Mouse (Mus musculus) MEL (cell line): ENCODE measurements at regions not wholly inside any gene's neighbourhood (a gene's known extent, or its start where the extent isn't known, plus 50 kb on each side); places are given as distances from the start of the nearest gene placed in this dataset.

Experiments
- DNase-seq: peaks from one replicate; pipeline ENCODE4 v3.0.0; 2011; ENCODE audit warnings: low read depth, low spot score
- H3K27ac ChIP-seq: 2 replicates; pipeline ENCODE4 v1.5.1; 2012; ENCODE audit warnings: low read depth, mild to moderate bottlenecking, control low read depth, low read length, moderate library complexity; ENCODE audit not compliant: control insufficient read depth
- H3K27me3 ChIP-seq, 2 experiments: fragments of 150-350 bp in 1 of 2; sonication (generic) in 1 of 2; 2 replicates each; pipeline ENCODE4 v1.6.1; 2012; ENCODE audit warnings: low read length in 2 of 2, mild to moderate bottlenecking in 2 of 2, improper control_type of control experiment in 1 of 2, moderate library complexity in 1 of 2; ENCODE audit not compliant: insufficient read depth in 2 of 2, control insufficient read depth in 1 of 2
- H3K36me3 ChIP-seq, 2 experiments: 2 replicates each; pipeline ENCODE4 v1.6.1; 2012 to 2014; ENCODE audit warnings: low read length in 2 of 2, improper control_type of control experiment in 1 of 2, inconsistent platforms in 1 of 2, mild to moderate bottlenecking in 1 of 2; ENCODE audit not compliant: insufficient read depth in 2 of 2, control insufficient read depth in 1 of 2
- H3K4me1 ChIP-seq, 2 experiments: fragments of 150-350 bp in 1 of 2; sonication (generic) in 1 of 2; 2 replicates each; pipeline ENCODE4 v1.6.1; 2012; ENCODE audit warnings: low read length in 2 of 2, improper control_type of control experiment in 1 of 2, mild to moderate bottlenecking in 1 of 2; ENCODE audit not compliant: insufficient read depth in 2 of 2, control insufficient read depth in 1 of 2
- H3K4me3 ChIP-seq, 2 experiments: fragments of 150-350 bp in 1 of 2; sonication (generic) in 1 of 2; 2 replicates each; pipeline ENCODE4 v1.5.1; 2012; ENCODE audit warnings: low read depth in 2 of 2, low read length in 2 of 2, mild to moderate bottlenecking in 2 of 2, moderate library complexity in 2 of 2, control low read depth in 1 of 2, improper control_type of control experiment in 1 of 2; ENCODE audit not compliant: control insufficient read depth in 1 of 2, insufficient read depth in 1 of 2
- H3K79me2 ChIP-seq: 2 replicates; pipeline ENCODE4 v1.6.1; 2012; ENCODE audit warnings: mild to moderate bottlenecking, low read length, moderate library complexity; ENCODE audit not compliant: control insufficient read depth, poor library complexity, insufficient read depth
- H3K9ac ChIP-seq: 2 replicates; pipeline ENCODE4 v1.6.1; 2012; ENCODE audit warnings: low read depth, mild to moderate bottlenecking, control low read depth, low read length, moderate library complexity; ENCODE audit not compliant: control insufficient read depth, poor library complexity, severe bottlenecking
- H3K9me3 ChIP-seq: fragments of 150-350 bp; sonication (generic); replicated peaks from 2 replicates; pipeline ENCODE4 v1.6.1; 2012; ENCODE audit warnings: mild to moderate bottlenecking, low read length, improper control_type of control experiment, moderate library complexity; ENCODE audit not compliant: insufficient read depth
- BHLHE40 ChIP-seq: IDR thresholded peaks from 2 replicates; pipeline ENCODE4 v1.6.1; 2012; ENCODE audit warnings: low read depth, mild to moderate bottlenecking, inconsistent platforms, low read length, improper control_type of control experiment, borderline replicate concordance
- CHD2 ChIP-seq: IDR thresholded peaks from 2 replicates; pipeline ENCODE4 v1.6.1; 2011; ENCODE audit warnings: low read length, improper control_type of control experiment
- CTCF ChIP-seq, 3 experiments: IDR thresholded peaks in 2 of 3; conservative IDR thresholded peaks in 1 of 3; 2 replicates each; pipeline ENCODE4 v1.5.1; 2011 to 2012; ENCODE audit warnings: low read length in 3 of 3, low read depth in 2 of 3, mild to moderate bottlenecking in 2 of 3, improper control_type of control experiment in 1 of 3, inconsistent platforms in 1 of 3, mixed read lengths in 1 of 3, moderate library complexity in 1 of 3; ENCODE audit not compliant: control insufficient read depth in 1 of 3, insufficient read depth in 1 of 3, poor library complexity in 1 of 3, severe bottlenecking in 1 of 3
- EP300 ChIP-seq, 2 experiments: IDR thresholded peaks; 2 replicates each; pipeline ENCODE4 v1.6.1; 2011; ENCODE audit warnings: improper control_type of control experiment in 2 of 2, low read length in 2 of 2, low read depth in 1 of 2, mild to moderate bottlenecking in 1 of 2
- ETS1 ChIP-seq: IDR thresholded peaks from 2 replicates; pipeline ENCODE4 v1.6.1; 2012; ENCODE audit warnings: low read depth, mild to moderate bottlenecking, inconsistent platforms, low read length, improper control_type of control experiment, moderate library complexity
- GABPA ChIP-seq: IDR thresholded peaks from 2 replicates; pipeline ENCODE4 v1.6.1; 2012; ENCODE audit warnings: low read depth, mild to moderate bottlenecking, inconsistent platforms, low read length, improper control_type of control experiment, moderate library complexity
- GATA1 ChIP-seq: IDR thresholded peaks from 2 replicates; pipeline ENCODE4 v1.6.1; 2011; ENCODE audit warnings: low read depth, low read length, improper control_type of control experiment
- HCFC1 ChIP-seq: IDR thresholded peaks from 2 replicates; pipeline ENCODE4 v1.6.1; 2012; ENCODE audit warnings: low read depth, mild to moderate bottlenecking, inconsistent platforms, low read length, improper control_type of control experiment, moderate library complexity
- JUND ChIP-seq: IDR thresholded peaks from 2 replicates; pipeline ENCODE4 v1.6.1; 2011; ENCODE audit warnings: low read depth, mild to moderate bottlenecking, improper control_type of control experiment, low read length
- KAT2A ChIP-seq: conservative IDR thresholded peaks from 2 replicates; pipeline ENCODE4 v1.6.1; 2012; ENCODE audit warnings: low read depth, low read length, improper control_type of control experiment, inconsistent platforms
- MAFK ChIP-seq: IDR thresholded peaks from 2 replicates; pipeline ENCODE4 v1.6.1; 2011; ENCODE audit warnings: low read depth, mild to moderate bottlenecking, low read length, improper control_type of control experiment, borderline replicate concordance
- MAZ ChIP-seq: IDR thresholded peaks from 2 replicates; pipeline ENCODE4 v1.6.1; 2012; ENCODE audit warnings: low read depth, mild to moderate bottlenecking, inconsistent platforms, low read length, improper control_type of control experiment
- MEF2A ChIP-seq: IDR thresholded peaks from 2 replicates; pipeline ENCODE4 v1.6.1; 2014; ENCODE audit warnings: low read depth, mild to moderate bottlenecking, inconsistent platforms, low read length, improper control_type of control experiment; ENCODE audit not compliant: poor library complexity, insufficient replicate concordance, severe bottlenecking; ENCODE audit errors: extremely low read depth
- MXI1 ChIP-seq: IDR thresholded peaks from 2 replicates; pipeline ENCODE4 v1.6.1; 2011; ENCODE audit warnings: mild to moderate bottlenecking, low read depth, low read length, improper control_type of control experiment
- MYB ChIP-seq: IDR thresholded peaks from 2 replicates; pipeline ENCODE4 v1.6.1; 2011; ENCODE audit warnings: mild to moderate bottlenecking, low read depth, low read length, improper control_type of control experiment
- MYC ChIP-seq: IDR thresholded peaks from 2 replicates; pipeline ENCODE4 v1.6.1; 2011; ENCODE audit warnings: low read depth, mild to moderate bottlenecking, low read length, improper control_type of control experiment, moderate library complexity
- NRF1 ChIP-seq: IDR thresholded peaks from 2 replicates; pipeline ENCODE4 v1.6.1; 2014; ENCODE audit warnings: low read depth, mild to moderate bottlenecking, inconsistent platforms, low read length, improper control_type of control experiment, moderate library complexity; ENCODE audit not compliant: poor library complexity, insufficient read depth, severe bottlenecking
- POLR2AphosphoS2 ChIP-seq: IDR thresholded peaks from 2 replicates; pipeline ENCODE4 v1.6.1; 2011; ENCODE audit warnings: low read length, improper control_type of control experiment
- POLR2AphosphoS5 ChIP-seq: IDR thresholded peaks from 2 replicates; pipeline ENCODE4 v1.6.1; 2012; ENCODE audit warnings: low read depth, borderline replicate concordance, mild to moderate bottlenecking, inconsistent platforms, low read length, moderate library complexity, mixed read lengths
- RAD21 ChIP-seq: IDR thresholded peaks from 2 replicates; pipeline ENCODE4 v1.6.1; 2011; ENCODE audit warnings: mild to moderate bottlenecking, low read depth, low read length, improper control_type of control experiment
- RCOR1 ChIP-seq: IDR thresholded peaks from 2 replicates; pipeline ENCODE4 v1.6.1; 2012; ENCODE audit warnings: low read depth, mild to moderate bottlenecking, inconsistent platforms, low read length, improper control_type of control experiment
- SIN3A ChIP-seq: IDR thresholded peaks from 2 replicates; pipeline ENCODE4 v1.6.1; 2012; ENCODE audit warnings: low read length, improper control_type of control experiment, inconsistent platforms
- SMC3 ChIP-seq: IDR thresholded peaks from 2 replicates; pipeline ENCODE4 v1.6.1; 2011; ENCODE audit warnings: low read depth, low read length, improper control_type of control experiment
- TBP ChIP-seq: IDR thresholded peaks from 2 replicates; pipeline ENCODE4 v1.8.0; 2011; ENCODE audit warnings: low read depth, low read length, improper control_type of control experiment
- USF2 ChIP-seq, 2 experiments: IDR thresholded peaks; 2 replicates each; pipeline ENCODE4 v1.6.1; 2011 to 2012; ENCODE audit warnings: improper control_type of control experiment in 2 of 2, low read length in 2 of 2, borderline replicate concordance in 1 of 2, inconsistent platforms in 1 of 2, low read depth in 1 of 2, mild to moderate bottlenecking in 1 of 2; ENCODE audit not compliant: insufficient read depth in 1 of 2
- ZKSCAN1 ChIP-seq: IDR thresholded peaks from 2 replicates; pipeline ENCODE4 v1.6.1; 2012; ENCODE audit warnings: low read depth, mild to moderate bottlenecking, inconsistent platforms, low read length, improper control_type of control experiment, moderate library complexity
- ZNF384 ChIP-seq: IDR thresholded peaks from 2 replicates; pipeline ENCODE4 v1.6.1; 2012; ENCODE audit warnings: low read depth, mild to moderate bottlenecking, inconsistent platforms, low read length, improper control_type of control experiment

GRCm38 (mm10) chr13:42526163-42526562 lies 154.3 kb upstream of the Phactr1 start:
- H3K4me1 ChIP-seq, result no peaks in the 10 kb centered on the region
- TF ChIP-seq MYB, result no peak
- no peak for TF ChIP-seq TBP
- no peak for TF ChIP-seq HCFC1
- no peak for TF ChIP-seq ZKSCAN1
- no peak for TF ChIP-seq RCOR1
- TF ChIP-seq MAFK, result no peak
- no peak for TF ChIP-seq GATA1
- TF ChIP-seq POLR2AphosphoS5, result no peak
- no peak for TF ChIP-seq BHLHE40
- no peak for TF ChIP-seq KAT2A
- no peak for TF ChIP-seq CHD2
- TF ChIP-seq USF2 (IDR thresholded peaks at IDR 0.05; ENCODE audit: borderline replicate concordance in 1 of 2, insufficient read depth in 1 of 2, low read depth in 1 of 2, low read length in 2 of 2), result no peak
- TF ChIP-seq MXI1, result no peak
- no peak for TF ChIP-seq RAD21
- no peak for TF ChIP-seq CTCF (IDR thresholded peaks at IDR 0.05 in 2 of 3, conservative IDR thresholded peaks at IDR 0.05 in 1 of 3; ENCODE audit: control insufficient read depth in 1 of 3, insufficient read depth in 1 of 3, low read depth in 2 of 3, low read length in 3 of 3, poor library complexity in 1 of 3, severe bottlenecking in 1 of 3)
- TF ChIP-seq MEF2A, result no peak
- no peak for TF ChIP-seq SMC3
- no peak for TF ChIP-seq ETS1
- no peak for TF ChIP-seq EP300 (IDR thresholded peaks at IDR 0.05; ENCODE audit: low read depth in 1 of 2, low read length in 2 of 2)
- TF ChIP-seq ZNF384, result no peak
- TF ChIP-seq, all 39 proteins: peak for 0
- no peaks in the 10 kb centered on the region for H3K27me3 ChIP-seq
- no peak overlapping the region for H3K9ac ChIP-seq
- no peaks in the 10 kb centered on the region for H3K36me3 ChIP-seq
- H3K9me3 ChIP-seq, result no peaks in the 10 kb centered on the region
- H3K79me2 ChIP-seq, result no peaks in the 10 kb centered on the region
- H3K4me3 ChIP-seq, result no peak overlapping the region
- no peak for DNase-seq
- H3K27ac ChIP-seq, result no peak overlapping the region

GRCm38 (mm10) chr13:42526966-42527365 lies 153.5 kb upstream of the Phactr1 start:
- Histone ChIP-seq H3K79me2 (no peaks in the 10 kb centered on the region), H3K27ac (no peak overlapping the region), H3K36me3 (no peaks in the 10 kb centered on the region), H3K9ac (no peak overlapping the region), H3K4me3 (no peak overlapping the region), H3K4me1 (no peaks in the 10 kb centered on the region), H3K9me3 (no peaks in the 10 kb centered on the region), H3K27me3 (no peaks in the 10 kb centered on the region)
- no peak for DNase-seq
- no peak for TF ChIP-seq MYC
- no peak for TF ChIP-seq POLR2AphosphoS2
- TF ChIP-seq MAZ, result no peak
- TF ChIP-seq SMC3, result no peak
- no peak for TF ChIP-seq JUND
- TF ChIP-seq MYB, result no peak
- no peak for TF ChIP-seq SIN3A
- TF ChIP-seq ZKSCAN1, result no peak
- TF ChIP-seq BHLHE40, result no peak
- no peak for TF ChIP-seq GABPA
- no peak for TF ChIP-seq RAD21
- TF ChIP-seq NRF1, result no peak
- TF ChIP-seq USF2 (IDR thresholded peaks at IDR 0.05; ENCODE audit: borderline replicate concordance in 1 of 2, insufficient read depth in 1 of 2, low read depth in 1 of 2, low read length in 2 of 2), result no peak
- TF ChIP-seq MXI1, result no peak
